Comparison of ENCODE assay signal across 8 mouse cellular contexts in the genomic region with DNA sequence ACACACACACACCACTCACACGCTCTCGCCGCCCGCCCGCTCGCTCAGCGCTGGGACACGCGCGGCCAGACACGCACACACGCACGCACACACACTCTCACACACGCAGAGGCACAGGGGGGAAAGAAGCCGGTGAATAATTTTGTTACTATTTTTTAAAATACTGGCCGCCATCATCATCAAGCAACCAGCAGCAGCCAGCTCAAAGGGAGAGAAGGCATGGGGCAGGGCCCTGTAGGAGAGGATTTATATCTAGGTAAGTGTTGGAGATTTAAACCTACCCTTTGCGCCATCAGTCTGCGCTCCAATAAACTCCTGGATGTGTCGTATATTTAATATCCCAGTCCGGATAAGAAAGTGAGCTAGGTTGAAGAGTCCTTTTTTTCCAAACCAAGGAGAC. TPM values are rescaled to one million over a fixed set of nuclear protein-coding genes. Genes with fewer than 3 reads are reported as not detected.
A peak's percentile ranks its signal among the peaks of the same experiment; 100 is the strongest.
DNase-seq lines count a peak whose midpoint lies in the region; ATAC-seq lines count a peak whose summit lies in the region.

No protein-coding gene starts in this region.

- H3K27ac ChIP-seq in embryonic facial prominence, embryonic 12.5 days: peak overlapping the region; percentile 97
- peak overlapping the region; percentile 98 for H3K27ac ChIP-seq in intestine, embryonic 14.5 days (ENCODE audit: low read depth)

- 0% methylated on average over 20 of the region's 20 CpGs for WGBS in embryonic facial prominence, embryonic 12.5 days
- under 1% methylated on average over 20 of the region's 20 CpGs for WGBS in intestine, embryonic 14.5 days

- no peaks in the 10 kb centered on the region for H3K27me3 ChIP-seq in embryonic facial prominence, embryonic 12.5 days
- 0 out of 2 replicates have a peak, but pooled peaks cover 4% of the 10 kb centered on the region for H3K27me3 ChIP-seq in intestine, embryonic 14.5 days (replicated peaks; ENCODE audit: control insufficient read depth, insufficient read depth, low read length)

- H3K4me3 ChIP-seq in embryonic facial prominence, embryonic 12.5 days: peak overlapping the region; percentile 76
- H3K4me3 ChIP-seq in intestine, embryonic 14.5 days (ENCODE audit: low read depth, low read length): peak overlapping the region; percentile 78

- peaks cover 13% of the 10 kb centered on the region; the same call in 1 of the 2 replicates for H3K4me1 ChIP-seq in embryonic facial prominence, embryonic 12.5 days
- no peaks in the 10 kb centered on the region; the same call in 1 of the 2 replicates for H3K4me1 ChIP-seq in intestine, embryonic 14.5 days (replicated peaks; ENCODE audit: control insufficient read depth, insufficient read depth, low read length)

- no peak for ATAC-seq in embryonic facial prominence, embryonic 12.5 days (ENCODE audit: insufficient number of reproducible peaks, insufficient read depth, low FRiP score, low TSS enrichment)
- ATAC-seq in intestine, embryonic 14.5 days (replicated peaks; ENCODE audit: low FRiP score, low TSS enrichment, low read depth): no peak

- DNase-seq in right cerebral cortex, postnatal 25 days: peak; percentile 45
- no peak for DNase-seq in right cerebral cortex, adult 18-20 months
- peak; percentile 78 for DNase-seq in intestine, embryonic 14.5 days (ENCODE audit: low spot score)
- DNase-seq in lung, postnatal 14 days: peak; percentile 21
- no peak for DNase-seq in thymus, postnatal 10 days (ENCODE audit: low spot score in 2 of 2)
- DNase-seq in right cerebral cortex, postnatal 14 days: no peak
- no peak for DNase-seq in cerebellum, adult 18-20 months

- peak overlapping the region; percentile 93 for H3K9ac ChIP-seq in embryonic facial prominence, embryonic 12.5 days
- peak overlapping the region; percentile 99 for H3K9ac ChIP-seq in intestine, embryonic 14.5 days (ENCODE audit: low read length)

- H3K36me3 ChIP-seq in embryonic facial prominence, embryonic 12.5 days: no peaks in the 10 kb centered on the region
- H3K36me3 ChIP-seq in intestine, embryonic 14.5 days (ENCODE audit: control insufficient read depth, insufficient read depth, low read length): no peaks in the 10 kb centered on the region; the same call in 1 of the 2 replicates

- H3K4me2 ChIP-seq in embryonic facial prominence, embryonic 12.5 days (replicated peaks): peak overlapping the region; percentile 63
- peak overlapping the region; percentile 68 for H3K4me2 ChIP-seq in intestine, embryonic 14.5 days (ENCODE audit: low read length)

- H3K9me3 ChIP-seq in embryonic facial prominence, embryonic 12.5 days: no peaks in the 10 kb centered on the region
- no peaks in the 10 kb centered on the region for H3K9me3 ChIP-seq in intestine, embryonic 14.5 days (ENCODE audit: control insufficient read depth, low read length)

RNA-seq across cellular contexts. Expression of a gene that starts 1.1 kb away (rescaled TPM):
- polyA plus RNA-seq in embryonic facial prominence, embryonic 12.5 days (2016; fragmentation: Nextera tagmentation; extraction: Ambion mirVana): 71.2 and 71.7 TPM in 2 replicates
- polyA plus RNA-seq in intestine, embryonic 14.5 days (2014; fragmentation: Nextera tagmentation; extraction: Ambion mirVana): 67.3 and 73.2 TPM in 2 replicates

Comparison
In these comparisons a context has a peak if more than half of its experiments do, and no peak if none do; other contexts are left out.
1. DNase-seq: peak in right cerebral cortex, postnatal 25 days (single experiment), intestine, embryonic 14.5 days (single experiment) and lung, postnatal 14 days (single experiment); none in right cerebral cortex, adult 18-20 months (single experiment), thymus, postnatal 10 days (0 of 2), right cerebral cortex, postnatal 14 days (single experiment) and cerebellum, adult 18-20 months (0 of 2).